Mouse (Mus musculus) kidney, embryonic 15.5 days (tissue): ENCODE results near the gene Hist1h4f. TPM values are rescaled to one million over a fixed set of nuclear protein-coding genes. Genes with fewer than 3 reads are reported as not detected.
"Not testable (repeated sequence)": the region's sequence is repeated elsewhere in the genome, so short reads cannot be mapped to it uniquely, and the experiment has no call there.

Experiments used
- ATAC-seq: fragments of 200-750 bp; cut with Nextera tagmentation; replicated peaks from 2 replicates; pipeline ENCODE4 v1.8.0; 2017; ENCODE audit warnings: moderate TSS enrichment; ENCODE audit not compliant: low FRiP score
- H3K27ac ChIP-seq: fragments of 300-500 bp; sonication (generic); 2 replicates; pipeline ENCODE4 v1.5.1; 2015; ENCODE audit warnings: mild to moderate bottlenecking, inconsistent platforms
- H3K27me3 ChIP-seq: fragments of 300-500 bp; sonication (generic); 2 replicates; pipeline ENCODE4 v1.6.1; 2015; ENCODE audit warnings: inconsistent platforms
- H3K36me3 ChIP-seq: fragments of 300-500 bp; sonication (generic); 2 replicates; pipeline ENCODE4 v1.6.1; 2015; ENCODE audit warnings: inconsistent platforms
- H3K4me1 ChIP-seq: fragments of 300-500 bp; sonication (generic); 2 replicates; pipeline ENCODE4 v1.6.1; 2015; ENCODE audit warnings: inconsistent platforms
- H3K4me2 ChIP-seq: fragments of 300-500 bp; sonication (generic); 2 replicates; pipeline ENCODE4 v1.6.1; 2015; ENCODE audit warnings: moderate library complexity, mild to moderate bottlenecking, inconsistent platforms
- H3K4me3 ChIP-seq: fragments of 300-500 bp; sonication (generic); replicated peaks from 2 replicates; pipeline ENCODE4 v1.5.1; 2015; ENCODE audit warnings: mild to moderate bottlenecking, inconsistent platforms
- H3K9ac ChIP-seq: fragments of 300-500 bp; sonication (generic); 2 replicates; pipeline ENCODE4 v1.6.1; 2015; ENCODE audit warnings: mild to moderate bottlenecking, inconsistent platforms
- H3K9me3 ChIP-seq: fragments of 300-500 bp; sonication (generic); replicated peaks from 2 replicates; pipeline ENCODE4 v1.6.1; 2016; ENCODE audit warnings: inconsistent platforms
- WGBS: fragments of 180-500 bp; shearing (Covaris S2); methylation state at CpG from one replicate; pipeline ENCODE4 v1.1.7; 2015; ENCODE audit warnings: mixed read lengths; 5-methylcytosine and 5-hydroxymethylcytosine counted together
- polyA plus RNA-seq: library from polyadenylated mRNA; unstranded; fragments of >200 nt; fragmentation: Nextera tagmentation; extraction: Ambion mirVana; gene quantifications from 2 replicates; pipeline ENCODE4 v1.2.1, GENCODE M21; 2015

Hist1h4f gene
- polyA plus RNA-seq, 1 experiment from 2014 or later = 0.96 TPM

DNA sequence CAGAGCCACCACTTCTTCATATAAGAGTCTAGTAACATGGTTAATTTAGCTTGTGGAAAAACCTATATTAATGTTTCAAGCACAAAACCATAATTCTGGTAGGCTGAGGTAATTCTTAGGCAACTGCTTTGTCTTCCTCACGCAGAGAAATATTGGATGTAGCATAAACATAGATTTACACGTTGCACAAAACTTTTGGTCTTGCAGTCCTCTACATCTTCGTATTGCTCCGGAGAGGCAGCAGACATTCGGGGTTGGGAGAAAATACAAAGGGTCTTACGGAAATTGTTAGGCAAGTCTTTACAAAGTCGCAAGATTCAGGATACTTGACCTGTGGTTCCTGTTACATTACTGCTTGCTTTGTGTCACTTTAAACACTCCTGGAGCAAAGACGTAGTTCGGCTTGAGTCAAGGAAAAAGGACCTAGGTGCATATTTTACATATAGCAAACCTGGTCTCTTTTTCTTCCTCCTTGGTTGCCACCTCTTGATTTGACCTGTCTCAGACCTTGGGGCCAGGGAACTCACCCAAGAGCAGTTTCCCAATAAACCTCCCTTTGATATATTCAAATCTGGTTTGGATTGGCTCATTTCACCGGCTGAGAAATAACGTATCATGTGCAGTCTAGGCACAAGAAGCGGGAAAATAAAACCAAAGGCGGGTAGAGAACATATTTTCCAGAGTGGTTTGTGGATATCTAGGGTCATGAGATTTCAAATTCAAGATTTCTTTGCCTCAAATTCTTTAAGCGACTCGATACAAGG lies 16.9 kb downstream of the Hist1h4f start:
- H3K4me3 ChIP-seq = peak overlapping the region; percentile 56
- no peaks in the 10 kb centered on the region for H3K9me3 ChIP-seq
- peaks cover 40% of the 10 kb centered on the region for H3K4me1 ChIP-seq
- no peaks in the 10 kb centered on the region for H3K36me3 ChIP-seq
- ATAC-seq = 0 out of 2 replicates have a peak, but pooled peaks have one; percentile 13
- no peaks in the 10 kb centered on the region for H3K27me3 ChIP-seq
- H3K9ac ChIP-seq = peak overlapping the region; percentile 40
- peak overlapping the region; percentile 98 for H3K27ac ChIP-seq
- under 1% methylated on average over 15 of the region's 15 CpGs for WGBS
- H3K4me2 ChIP-seq = peak overlapping the region; percentile 58

DNA sequence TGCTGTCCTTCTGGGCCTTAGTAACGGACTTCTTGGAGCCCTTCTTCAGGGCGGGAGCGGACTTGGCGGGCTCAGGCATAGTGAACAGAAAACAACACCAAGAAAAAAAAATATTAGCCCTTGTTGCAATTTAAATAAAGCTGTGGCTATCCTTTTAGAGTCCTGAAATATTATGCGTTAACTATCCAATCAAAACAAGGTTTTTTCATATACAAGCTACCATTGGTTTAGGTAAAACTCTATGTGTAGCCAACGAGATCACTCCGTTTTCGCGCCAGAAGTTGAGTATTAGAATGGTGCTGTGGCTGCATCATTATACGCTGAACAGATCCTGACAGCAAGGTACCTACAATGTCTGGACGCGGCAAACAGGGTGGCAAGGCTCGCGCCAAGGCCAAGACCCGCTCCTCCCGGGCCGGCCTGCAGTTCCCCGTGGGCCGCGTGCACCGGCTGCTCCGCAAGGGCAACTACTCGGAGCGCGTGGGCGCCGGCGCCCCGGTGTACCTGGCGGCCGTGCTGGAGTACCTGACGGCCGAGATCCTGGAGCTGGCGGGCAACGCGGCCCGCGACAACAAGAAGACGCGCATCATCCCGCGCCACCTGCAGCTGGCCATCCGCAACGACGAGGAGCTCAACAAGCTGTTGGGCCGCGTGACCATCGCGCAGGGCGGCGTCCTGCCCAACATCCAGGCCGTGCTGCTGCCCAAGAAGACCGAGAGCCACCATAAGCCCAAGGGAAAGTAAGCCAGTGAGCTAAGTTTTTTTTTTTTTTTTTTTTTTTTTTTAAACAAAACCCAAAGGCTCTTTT lies 17.7 kb downstream of the Hist1h4f start, which contains the start of gene Hist1h2af:
Hist1h2af (plus strand) TSS at position 347 of the 808 bp plus-strand sequence.
- H3K36me3 ChIP-seq, H3K9me3 ChIP-seq, H3K27me3 ChIP-seq: not testable (repeated sequence)
- Histone ChIP-seq H3K4me2 (peak within 1 kb of the TSS; percentile 58), H3K9ac (peak within 1 kb of the TSS; percentile 47), H3K4me3 (peak within 1 kb of the TSS; percentile 56), H3K27ac (peak within 1 kb of the TSS; percentile 98), H3K4me1 (peaks cover 45% of the 10 kb centered on the region)
- ATAC-seq = peak; percentile 63
- under 1% methylated on average over 28 of the region's 53 CpGs for WGBS

DNA sequence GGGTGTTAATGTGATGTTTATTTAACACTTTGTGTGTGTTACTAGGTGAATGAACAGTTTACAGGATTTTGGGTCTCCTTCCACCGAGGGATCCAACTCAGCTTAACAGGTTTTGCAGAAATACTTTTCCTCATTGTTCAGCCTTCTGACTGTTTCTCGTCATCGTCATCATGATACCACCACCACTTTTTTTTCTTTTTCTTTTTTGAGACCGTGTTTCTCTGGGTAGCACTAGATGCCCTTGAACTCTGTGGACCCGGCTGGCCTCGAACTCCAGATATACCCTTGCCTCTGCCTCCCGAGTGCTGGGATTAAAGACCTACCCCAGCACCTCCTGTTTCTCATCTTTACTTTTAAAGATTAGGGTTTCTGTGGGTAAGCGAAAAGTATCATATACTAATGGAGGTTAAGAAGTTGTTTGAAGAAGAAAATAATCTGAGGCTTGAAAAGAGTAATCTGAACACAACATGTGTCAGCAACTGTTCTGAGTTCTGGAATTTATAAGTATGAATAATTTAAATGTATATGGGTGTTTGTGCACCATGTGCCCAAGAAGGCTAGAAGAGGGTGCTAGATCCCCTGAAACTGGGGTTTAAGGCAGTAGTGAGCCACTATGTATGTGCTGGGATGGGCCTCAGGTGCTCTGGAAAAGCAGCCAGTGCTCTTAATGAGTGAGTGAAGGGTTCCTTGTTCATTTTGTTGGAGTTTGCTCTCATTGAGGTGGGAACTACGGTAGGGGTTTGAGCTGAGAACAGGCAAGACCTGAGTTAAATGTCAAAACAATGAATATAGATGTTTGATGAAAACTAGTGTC lies 19.0 kb downstream of the Hist1h4f start:
- Histone ChIP-seq H3K4me2 (peak overlapping the region; percentile 58), H3K9ac (peak overlapping the region; percentile 47), H3K4me3 (peak overlapping the region; percentile 56), H3K27ac (peak overlapping the region; percentile 98), H3K9me3 (no peaks in the 10 kb centered on the region), H3K36me3 (no peaks in the 10 kb centered on the region), H3K4me1 (peaks cover 46% of the 10 kb centered on the region), H3K27me3 (no peaks in the 10 kb centered on the region)
- WGBS = 24% methylated on average over 9 of the region's 9 CpGs
- no peak for ATAC-seq

DNA sequence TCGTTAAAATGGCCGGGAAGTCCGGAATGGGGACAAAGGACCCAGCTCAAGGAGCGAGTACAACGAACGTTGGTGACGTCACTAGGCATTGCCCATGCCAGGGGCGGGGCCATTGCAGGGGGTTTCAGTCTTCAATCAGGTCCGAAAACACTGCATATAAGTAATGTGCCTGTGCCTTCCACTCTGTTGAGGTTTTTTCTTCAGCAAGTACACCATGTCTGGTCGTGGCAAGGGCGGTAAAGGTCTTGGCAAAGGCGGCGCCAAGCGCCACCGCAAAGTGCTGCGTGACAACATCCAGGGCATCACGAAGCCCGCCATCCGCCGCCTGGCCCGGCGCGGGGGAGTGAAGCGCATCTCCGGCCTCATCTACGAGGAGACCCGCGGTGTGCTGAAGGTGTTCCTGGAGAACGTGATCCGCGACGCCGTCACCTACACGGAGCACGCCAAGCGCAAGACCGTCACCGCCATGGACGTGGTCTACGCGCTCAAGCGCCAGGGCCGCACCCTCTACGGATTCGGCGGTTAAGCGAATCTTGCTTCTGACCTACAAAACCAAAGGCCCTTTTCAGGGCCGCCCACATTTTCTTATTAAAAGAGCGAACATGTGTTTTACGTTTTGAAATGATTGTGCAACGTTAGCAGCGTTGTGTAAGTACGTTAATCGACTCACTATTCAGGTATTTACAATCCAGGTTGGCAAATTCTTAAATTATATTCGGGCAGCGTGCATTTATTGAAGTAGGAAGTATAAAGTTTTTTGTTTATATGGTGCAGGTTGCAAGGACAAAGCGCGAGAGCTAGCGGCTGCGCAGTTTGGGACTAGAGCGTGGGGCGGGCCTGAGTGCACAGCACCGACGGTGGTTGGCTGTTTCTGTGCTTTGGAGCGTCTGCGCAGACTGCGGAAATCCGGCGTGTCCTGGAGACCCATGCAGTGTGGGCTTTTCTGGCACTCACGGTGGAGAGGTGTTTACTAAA lies 20.3 kb downstream of the Hist1h4f start, which contains the start of gene Hist1h4h:
Hist1h4h (plus strand) TSS at position 150 of the 975 bp plus-strand sequence.
- Histone ChIP-seq H3K4me2 (peak within 1 kb of the TSS; percentile 58), H3K27ac (peak within 1 kb of the TSS; percentile 98), H3K4me3 (peak within 1 kb of the TSS; percentile 56), H3K27me3 (no peaks in the 10 kb centered on the region), H3K9ac (peak within 1 kb of the TSS; percentile 66), H3K4me1 (peaks cover 34% of the 10 kb centered on the region), H3K36me3 (no peaks in the 10 kb centered on the region), H3K9me3 (no peaks in the 10 kb centered on the region)
- WGBS = under 1% methylated on average over 61 of the region's 70 CpGs
- ATAC-seq = peak; percentile 76

DNA sequence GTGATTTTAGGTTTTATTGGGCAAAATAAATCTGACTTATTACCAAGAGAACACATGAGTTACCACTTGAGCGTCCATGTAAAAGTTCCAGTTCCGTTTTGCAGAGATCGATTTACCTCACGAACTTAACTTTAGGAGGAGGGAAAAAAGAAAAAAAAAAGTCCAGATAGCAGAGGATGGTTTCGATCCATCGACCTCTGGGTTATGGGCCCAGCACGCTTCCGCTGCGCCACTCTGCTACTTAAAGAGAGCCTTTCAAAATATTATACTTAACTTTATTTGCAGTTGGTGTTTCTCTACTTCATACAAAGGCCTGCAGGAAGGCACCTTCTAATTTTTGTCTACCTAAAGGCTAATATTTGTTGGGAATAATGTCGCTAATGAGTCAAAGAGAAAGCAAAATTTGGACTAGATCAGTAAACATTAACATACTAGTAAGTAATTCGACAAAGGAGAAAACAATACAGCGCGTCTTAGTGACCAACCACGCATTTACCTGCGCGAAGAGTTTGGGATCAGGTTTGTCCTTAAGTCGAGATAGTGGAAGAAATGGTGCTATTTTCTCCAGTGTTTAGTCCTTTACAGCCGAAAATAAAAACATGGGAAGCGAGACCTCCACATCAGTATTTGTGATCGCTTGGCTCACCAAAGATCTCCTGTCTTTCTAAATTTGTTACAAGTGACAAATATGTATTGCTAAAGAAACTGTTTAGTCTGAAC lies 21.1 kb downstream of the Hist1h4f start:
- Histone ChIP-seq H3K4me2 (peak overlapping the region; percentile 58), H3K9ac (peak overlapping the region; percentile 66), H3K4me3 (peak overlapping the region; percentile 56), H3K27ac (peak overlapping the region; percentile 98), H3K9me3 (no peaks in the 10 kb centered on the region), H3K4me1 (peaks cover 35% of the 10 kb centered on the region), H3K27me3 (no peaks in the 10 kb centered on the region), H3K36me3 (no peaks in the 10 kb centered on the region)
- WGBS = under 1% methylated on average over 20 of the region's 20 CpGs
- ATAC-seq = no peak

DNA sequence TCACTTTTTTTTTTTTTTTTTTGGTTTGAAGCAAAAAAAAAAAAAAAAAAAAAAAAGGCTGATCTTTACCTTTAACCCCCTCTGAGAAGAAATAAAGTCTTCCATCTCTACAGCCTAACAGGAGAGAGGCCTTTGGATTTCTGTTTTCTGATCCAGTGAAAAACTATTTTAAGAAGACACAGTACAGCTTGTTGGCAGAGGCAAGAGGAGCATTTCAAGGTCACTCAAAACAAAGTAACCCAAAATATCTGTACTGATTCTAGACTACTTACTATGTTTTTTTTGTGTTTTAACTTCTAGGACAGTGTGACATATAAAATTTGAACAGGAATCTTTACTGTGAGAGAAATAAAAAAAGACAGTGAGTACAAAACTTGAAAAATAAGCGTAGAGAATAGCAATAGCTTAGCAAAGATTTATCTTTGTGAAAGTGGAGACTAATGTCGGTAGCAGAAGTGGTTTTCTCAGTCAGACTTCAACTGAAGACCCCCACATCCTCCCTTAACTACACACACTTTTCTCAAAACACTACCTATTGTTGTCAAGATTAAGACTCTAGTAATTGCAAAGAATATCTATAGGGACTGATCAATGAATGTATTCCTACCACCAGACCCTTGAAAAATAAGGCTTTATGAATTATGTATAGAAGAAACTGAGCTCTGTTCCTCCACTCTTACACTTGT lies 21.8 kb downstream of the Hist1h4f start:
- no peak for ATAC-seq
- H3K27me3 ChIP-seq = no peaks in the 10 kb centered on the region
- H3K27ac ChIP-seq = peak overlapping the region; percentile 98
- H3K4me3 ChIP-seq = peak overlapping the region; percentile 56
- H3K36me3 ChIP-seq = no peaks in the 10 kb centered on the region
- WGBS = 15% methylated on average over 2 of the region's 2 CpGs
- H3K9me3 ChIP-seq = no peaks in the 10 kb centered on the region
- H3K4me2 ChIP-seq = peak overlapping the region; percentile 58
- peaks cover 36% of the 10 kb centered on the region for H3K4me1 ChIP-seq
- H3K9ac ChIP-seq = peak overlapping the region; percentile 66

DNA sequence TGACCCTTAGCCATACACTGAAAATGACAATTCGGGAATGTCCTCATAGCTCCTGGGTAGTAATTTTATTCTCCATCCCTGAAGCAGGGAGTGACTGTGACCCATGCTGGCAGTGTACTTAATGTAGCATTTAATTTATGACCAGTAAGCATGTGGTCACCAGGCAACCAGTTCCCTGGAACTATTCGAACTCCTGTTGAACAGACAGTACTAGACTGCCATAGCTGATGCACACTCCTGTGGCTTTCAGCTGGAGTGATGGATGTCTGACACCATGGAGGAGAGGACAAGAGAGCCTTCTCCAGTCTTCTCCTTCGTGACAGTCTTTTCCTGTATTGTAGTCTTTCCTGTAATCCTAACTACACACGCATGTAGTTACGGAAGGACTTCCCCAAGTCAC lies 22.4 kb downstream of the Hist1h4f start:
- peak overlapping the region; percentile 49; the same call in 1 of the 2 replicates for H3K27ac ChIP-seq
- no peak overlapping the region for H3K4me3 ChIP-seq
- H3K27me3 ChIP-seq = no peaks in the 10 kb centered on the region
- H3K4me1 ChIP-seq = peaks cover 35% of the 10 kb centered on the region
- H3K4me2 ChIP-seq = peak overlapping the region; percentile 58
- peak; percentile 24 for ATAC-seq
- H3K36me3 ChIP-seq = no peaks in the 10 kb centered on the region
- WGBS = 37% methylated on average over 5 of the region's 5 CpGs
- H3K9ac ChIP-seq = no peak overlapping the region
- H3K9me3 ChIP-seq = no peaks in the 10 kb centered on the region

DNA sequence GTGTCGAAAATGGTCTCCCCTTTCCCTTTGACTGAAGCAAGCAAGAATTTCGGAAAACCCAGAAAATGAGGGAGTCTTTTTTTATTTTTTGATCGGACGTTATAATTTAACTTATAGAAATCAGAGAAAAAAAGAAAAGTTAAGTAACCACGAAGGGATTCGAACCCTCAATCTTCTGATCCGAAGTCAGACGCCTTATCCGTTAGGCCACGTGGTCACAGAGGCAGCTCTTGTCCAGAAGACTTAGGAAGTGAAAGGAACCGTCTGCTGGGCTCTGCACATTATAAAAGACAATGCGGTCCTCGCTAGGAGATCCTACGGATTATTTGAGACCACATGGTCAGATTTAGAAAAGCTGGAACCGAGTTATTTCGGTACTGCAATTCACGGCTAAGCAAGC lies 25.1 kb downstream of the Hist1h4f start:
- WGBS = under 1% methylated on average over 17 of the region's 17 CpGs
- peak; percentile 30; the same call in 1 of the 2 replicates for ATAC-seq

DNA sequence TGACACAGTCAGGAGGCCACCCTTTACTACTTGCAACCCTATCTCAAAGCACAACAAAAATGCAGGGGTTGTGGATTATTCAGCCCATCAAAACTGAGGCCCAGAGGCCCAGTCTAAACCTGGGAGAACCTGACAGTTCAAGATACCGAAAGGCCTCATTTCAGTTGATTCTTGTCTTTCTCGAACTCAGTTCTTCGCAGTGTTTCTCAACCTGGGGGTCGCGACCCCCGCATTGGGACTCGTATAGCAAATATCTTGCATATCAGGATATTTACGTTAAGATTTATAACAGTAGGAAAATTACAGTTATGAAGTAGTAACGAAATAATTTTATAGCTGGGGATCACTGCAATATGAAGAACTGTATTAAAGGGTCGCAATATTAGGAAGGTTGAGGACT lies 25.5 kb downstream of the Hist1h4f start:
- no peak for ATAC-seq
- Histone ChIP-seq H3K9ac (peak overlapping the region; percentile 18; the same call in 1 of the 2 replicates), H3K27ac (no peak overlapping the region), H3K36me3 (no peaks in the 10 kb centered on the region), H3K9me3 (no peaks in the 10 kb centered on the region), H3K4me1 (peaks cover 22% of the 10 kb centered on the region), H3K27me3 (no peaks in the 10 kb centered on the region), H3K4me3 (peak overlapping the region; percentile 45), H3K4me2 (peak overlapping the region; percentile 61)
- under 1% methylated on average over 10 of the region's 10 CpGs for WGBS

More for the DNA sequence above, 25.1 kb downstream of the Hist1h4f start:
- peak overlapping the region; percentile 45 for H3K4me3 ChIP-seq
- peak overlapping the region; percentile 61 for H3K4me2 ChIP-seq
- H3K9me3 ChIP-seq = no peaks in the 10 kb centered on the region
- no peaks in the 10 kb centered on the region for H3K27me3 ChIP-seq
- peak overlapping the region; percentile 18; the same call in 1 of the 2 replicates for H3K9ac ChIP-seq
- peak overlapping the region; percentile 66 for H3K27ac ChIP-seq
- peaks cover 22% of the 10 kb centered on the region for H3K4me1 ChIP-seq
- no peaks in the 10 kb centered on the region for H3K36me3 ChIP-seq

DNA sequence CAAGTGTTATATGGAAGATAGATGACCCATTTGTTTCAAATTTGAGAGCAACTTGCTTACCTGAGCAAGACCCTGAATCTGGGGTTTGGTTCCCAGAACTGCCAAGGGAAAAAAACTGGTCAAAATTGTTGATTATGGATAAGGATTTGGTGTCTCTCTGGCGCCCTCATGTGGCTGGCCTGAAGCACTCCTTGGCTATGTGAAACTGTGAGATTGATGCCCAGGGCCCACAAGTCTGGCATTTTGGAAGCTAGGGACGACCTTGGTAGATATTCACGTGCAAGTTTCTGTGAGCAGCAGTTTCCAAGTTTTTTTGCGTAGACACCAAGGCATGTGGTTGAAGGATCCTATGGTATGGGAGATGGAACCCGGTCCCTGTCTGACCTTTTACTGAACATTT lies 26.8 kb downstream of the Hist1h4f start:
- WGBS = 9% methylated on average over 5 of the region's 5 CpGs
- no peaks in the 10 kb centered on the region for H3K9me3 ChIP-seq
- no peak overlapping the region for H3K4me3 ChIP-seq
- H3K27me3 ChIP-seq = no peaks in the 10 kb centered on the region
- H3K27ac ChIP-seq = no peak overlapping the region
- ATAC-seq = no peak
- no peak overlapping the region for H3K9ac ChIP-seq
- no peaks in the 10 kb centered on the region for H3K36me3 ChIP-seq
- peak overlapping the region; percentile 20 for H3K4me2 ChIP-seq
- peaks cover 25% of the 10 kb centered on the region for H3K4me1 ChIP-seq
